Mouse (Mus musculus) layer of hippocampus, adult 8-10 months (tissue): ENCODE results near the gene Cd37. TPM values are rescaled to one million over a fixed set of nuclear protein-coding genes. Genes with fewer than 3 reads are reported as not detected.
"Not testable (repeated sequence)": the region's sequence is repeated elsewhere in the genome, so short reads cannot be mapped to it uniquely, and the experiment has no call there.

Experiments
- DNase-seq, 2 experiments: peaks; one replicate each; pipeline ENCODE4 v3.0.0; 2022; ENCODE audit warnings: low spot score in 2 of 2
- total RNA-seq, 4 experiments: library from RNA; stranded (reverse); gene quantifications; 2 replicates each; pipeline ENCODE4 v1.2.4; 2022

Gene Cd37
- total RNA-seq = 10 to 100 TPM in 2 of 4 experiments, 1 to 10 TPM in 2; 6.3 to 34.1 (median 18.1) TPM

DNA sequence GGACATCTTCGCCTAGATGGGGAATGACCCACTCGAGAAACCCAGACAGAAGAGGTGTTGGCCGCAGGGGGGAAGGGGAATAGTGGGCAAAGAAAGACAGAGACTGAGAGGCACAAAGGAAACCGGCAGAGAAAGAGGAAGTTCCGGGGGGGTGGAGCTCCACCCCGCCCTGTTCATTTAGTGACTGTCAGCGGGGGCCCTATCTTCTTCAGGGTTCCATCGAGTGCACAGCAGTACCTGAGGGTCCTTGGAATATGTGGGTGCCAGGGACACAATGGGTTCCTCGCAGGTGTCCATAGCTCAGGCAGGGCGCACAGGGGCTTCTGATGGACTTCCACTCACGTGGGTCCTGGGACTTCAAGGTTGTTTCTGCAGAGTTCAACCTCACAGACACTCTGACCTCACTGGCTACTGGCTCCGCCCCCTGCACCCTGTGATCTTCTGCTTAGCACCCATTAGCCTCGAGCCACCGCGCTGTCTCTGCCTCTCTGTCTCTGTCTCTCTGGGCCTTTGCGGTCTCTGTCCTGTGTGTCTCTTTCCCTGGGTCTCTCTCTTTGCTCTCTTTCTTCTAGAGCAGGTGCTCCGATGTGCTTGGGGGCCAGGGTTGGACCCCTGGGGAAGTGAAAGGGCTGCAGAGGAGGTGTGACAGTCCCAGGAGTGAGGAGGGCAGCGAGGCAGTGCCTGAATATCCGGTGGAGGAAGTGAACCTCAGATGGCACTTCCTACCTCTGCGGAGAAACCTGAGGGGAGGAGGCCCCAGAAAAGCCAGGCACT lies at the start of gene Cd37:
TSS of gene Cd37 (minus strand) at position 393 of the 774 bp plus-strand sequence.
- no peak for DNase-seq

DNA sequence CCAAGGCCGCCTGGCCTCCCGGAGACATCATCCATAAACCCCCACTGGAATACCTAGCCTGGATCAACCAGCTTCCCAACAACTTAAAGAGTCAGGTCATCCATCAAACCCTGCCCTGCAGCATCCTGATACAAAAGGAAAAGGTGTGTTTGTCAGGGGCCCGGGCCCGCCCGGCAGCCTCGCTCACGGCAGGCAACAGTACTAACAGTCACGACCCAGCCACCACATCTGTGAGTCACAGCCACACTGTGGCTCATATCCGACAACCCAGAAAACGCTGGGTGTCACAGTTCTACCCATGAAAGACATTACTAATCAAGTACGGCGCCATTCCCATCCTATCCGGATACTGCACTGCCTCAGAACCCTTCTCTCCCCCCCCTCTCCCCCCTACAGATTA lies 47.6 kb upstream of the Cd37 start:
- DNase-seq = no peak

DNA sequence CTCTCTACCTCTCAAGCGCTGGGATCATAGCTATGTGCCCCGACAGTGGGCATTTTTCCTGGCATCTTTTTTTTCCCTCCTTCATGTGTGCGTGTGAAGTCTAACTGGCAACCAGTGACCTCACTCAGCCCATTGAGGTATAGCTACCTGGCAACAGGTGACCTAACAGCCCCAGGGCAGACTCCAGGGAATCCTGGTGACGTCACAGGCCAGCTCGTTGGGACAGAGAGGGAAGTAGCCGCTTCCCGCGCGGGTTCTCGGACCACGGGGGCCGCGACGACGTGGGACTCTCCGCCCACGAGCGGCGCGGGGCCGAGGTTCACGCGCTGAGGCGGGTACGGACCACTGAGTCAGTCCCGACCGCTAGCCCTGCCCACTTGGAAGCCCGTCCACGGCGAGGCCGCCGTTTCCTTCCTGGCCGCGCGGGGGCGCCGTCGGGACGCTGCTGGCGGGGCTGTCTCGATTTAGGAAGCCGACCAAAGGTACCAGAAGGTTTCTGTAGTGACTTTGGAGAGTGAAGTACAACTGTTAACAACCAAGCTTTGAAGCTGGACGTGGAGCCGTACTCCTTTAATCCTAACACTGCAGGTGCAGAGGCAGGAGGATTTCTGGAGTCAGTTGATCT lies 38.3 kb upstream of the Cd37 start, which contains the start of gene Slc6a21:
TSS of gene Slc6a21 (plus strand) at position 378 of the 625 bp plus-strand sequence.
- peak; percentile 47 to 68 for DNase-seq

DNA sequence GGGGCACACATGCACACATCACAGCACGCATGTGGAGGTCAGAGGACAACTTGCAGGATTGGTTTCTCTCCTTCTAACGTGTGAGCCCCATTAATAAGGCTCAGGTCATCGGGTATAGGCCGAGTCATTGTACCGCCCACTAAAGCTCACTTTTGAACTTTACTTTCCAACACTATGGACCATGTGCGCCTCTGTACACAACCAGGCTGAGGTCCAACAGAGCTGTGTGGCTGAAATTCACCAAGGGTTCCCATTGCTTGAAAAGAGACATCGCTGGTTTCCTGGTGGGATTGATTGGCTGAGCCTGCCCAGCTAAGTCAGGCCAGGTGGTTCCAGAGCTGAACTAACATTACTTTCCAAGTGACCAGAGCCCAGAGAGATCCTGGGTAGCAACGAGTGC lies 34.8 kb upstream of the Cd37 start:
- DNase-seq = no peak

DNA sequence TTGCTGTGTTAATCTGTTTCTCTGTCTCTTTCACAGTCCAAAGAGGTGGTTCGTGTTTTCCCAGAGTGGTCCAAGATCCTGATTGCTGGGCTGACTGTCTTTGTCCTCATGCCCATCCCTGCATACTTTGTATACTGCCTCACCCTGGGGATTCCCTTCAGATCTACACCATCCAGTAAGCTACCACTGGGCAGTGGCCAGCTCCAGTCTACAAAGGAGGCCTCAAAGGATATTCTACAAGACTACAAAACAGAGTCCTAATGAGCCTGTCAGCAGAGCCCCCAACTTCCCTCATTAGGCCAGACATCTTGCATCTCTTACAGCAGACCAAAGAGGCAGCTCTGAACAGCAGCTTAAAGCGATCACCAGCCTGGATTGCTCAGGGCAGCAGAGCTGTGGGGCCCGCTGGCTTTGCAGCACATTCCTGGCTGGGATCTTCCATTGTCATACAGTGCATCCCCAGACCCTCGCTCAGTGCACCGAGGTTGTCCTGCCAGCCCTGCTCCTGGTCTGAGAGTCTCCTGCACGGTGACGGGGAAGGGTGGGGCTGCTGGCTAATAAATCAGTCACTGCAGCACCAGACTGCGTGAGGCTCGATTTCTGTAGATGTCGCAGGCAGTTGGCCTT lies 34.0 kb upstream of the Cd37 start:
- no peak for DNase-seq

DNA sequence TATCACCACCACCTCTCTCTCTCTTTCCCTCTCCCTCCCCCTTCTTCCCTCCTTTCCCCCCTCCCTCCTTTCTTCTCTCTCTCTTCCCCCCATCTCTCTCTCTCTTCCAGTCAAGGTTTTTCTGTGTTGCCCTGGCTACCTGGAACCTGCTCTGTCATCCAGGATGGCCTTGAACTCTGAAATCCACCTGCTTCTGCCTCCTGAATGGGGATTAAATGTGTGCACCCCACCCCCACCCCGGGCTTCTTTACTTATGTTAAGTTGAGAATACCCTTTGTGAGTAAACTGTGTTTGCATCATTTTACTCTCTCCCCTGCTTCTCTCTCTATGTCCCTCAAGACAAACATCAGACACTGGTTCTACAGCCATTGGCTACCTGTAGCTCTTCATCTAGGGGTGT lies 26.6 kb upstream of the Cd37 start:
- no peak for DNase-seq

DNA sequence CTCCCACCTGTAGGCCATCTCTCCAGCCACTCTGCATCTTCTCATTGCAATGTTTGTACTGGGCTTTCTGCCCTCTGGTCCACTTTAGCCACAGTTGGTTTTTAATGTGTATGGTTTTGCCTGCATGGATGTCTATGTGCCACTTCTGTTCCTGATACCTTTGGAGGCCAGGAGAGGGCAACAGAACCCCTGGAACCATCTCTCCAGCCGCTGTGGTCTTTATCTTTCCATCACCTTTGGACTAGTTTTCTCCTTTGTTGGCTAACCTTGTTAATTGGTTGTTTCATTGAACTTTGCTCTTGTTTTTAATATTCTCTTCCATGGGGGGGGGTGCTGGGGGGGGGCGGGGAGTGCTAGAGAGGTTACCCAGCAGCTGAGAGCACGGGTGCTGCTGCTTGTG lies 25.4 kb upstream of the Cd37 start:
- no peak for DNase-seq

DNA sequence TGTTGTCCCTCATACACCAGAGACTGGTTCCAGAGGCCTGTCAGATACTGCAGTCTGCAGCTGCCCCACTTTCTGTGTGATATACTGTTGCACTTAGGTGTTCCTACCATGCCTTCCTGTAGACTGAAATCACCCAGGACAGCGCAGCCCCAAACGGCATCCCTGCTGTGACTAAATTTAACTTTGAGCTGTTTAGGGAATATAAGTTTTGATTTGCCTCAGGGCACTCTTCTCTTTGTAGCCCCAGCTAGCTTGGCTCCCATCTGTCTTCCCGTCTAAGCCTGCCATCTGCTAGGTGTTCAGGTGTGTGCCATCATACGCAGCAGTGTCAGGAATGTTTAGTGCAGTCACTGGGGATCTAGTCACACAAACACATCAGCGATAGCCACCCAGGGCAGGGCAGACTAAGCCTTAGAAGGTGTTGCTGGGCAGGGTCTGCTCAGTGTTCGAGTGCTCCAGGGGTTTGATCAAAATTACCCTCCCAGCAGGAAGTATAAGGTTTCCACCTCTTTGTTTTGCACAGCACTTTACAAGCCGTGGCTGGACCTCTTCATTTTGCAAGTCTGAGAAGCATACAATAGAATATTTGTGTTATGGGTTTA lies 24.2 kb upstream of the Cd37 start:
- no peak for DNase-seq

DNA sequence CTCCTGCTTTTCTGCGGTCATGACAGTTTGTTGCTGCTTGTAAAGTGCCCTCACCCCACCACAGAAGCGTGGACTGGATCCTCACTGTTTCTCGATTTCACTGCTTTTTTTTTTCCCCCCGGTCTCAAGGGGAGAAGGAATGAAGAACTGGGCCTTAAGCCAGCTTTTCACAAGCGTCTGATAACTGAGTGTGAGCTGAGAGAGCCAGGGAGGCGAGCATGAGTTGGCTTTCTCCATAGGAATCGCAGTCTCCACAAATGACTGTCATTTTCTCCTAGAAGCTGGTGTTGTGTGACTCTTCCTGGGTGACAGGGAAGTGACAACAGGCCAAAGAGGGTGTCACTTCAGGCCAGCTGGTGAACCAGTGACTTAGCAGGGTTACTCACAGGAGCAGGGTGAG lies 23.4 kb upstream of the Cd37 start:
- DNase-seq = no peak

DNA sequence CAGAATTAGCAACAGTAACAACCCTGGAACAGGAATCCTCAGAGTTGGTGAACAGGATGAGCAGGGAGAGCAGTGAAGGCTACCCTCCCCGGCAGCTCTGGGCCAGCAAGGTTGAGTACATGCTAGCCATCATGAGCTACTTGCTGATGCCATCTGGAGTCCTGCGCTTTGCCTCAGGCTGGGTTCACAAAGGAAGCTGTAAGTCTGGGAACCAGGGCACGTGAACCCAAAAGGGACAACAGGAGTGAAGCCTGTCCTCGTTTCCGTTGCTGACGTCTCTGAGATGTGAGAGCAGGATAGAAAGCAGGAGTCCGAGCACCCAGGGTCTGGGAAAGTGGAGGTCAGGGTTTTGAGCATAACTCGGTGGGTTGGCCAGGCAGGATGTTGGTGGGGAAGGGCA lies 20.4 kb upstream of the Cd37 start:
- no peak for DNase-seq

DNA sequence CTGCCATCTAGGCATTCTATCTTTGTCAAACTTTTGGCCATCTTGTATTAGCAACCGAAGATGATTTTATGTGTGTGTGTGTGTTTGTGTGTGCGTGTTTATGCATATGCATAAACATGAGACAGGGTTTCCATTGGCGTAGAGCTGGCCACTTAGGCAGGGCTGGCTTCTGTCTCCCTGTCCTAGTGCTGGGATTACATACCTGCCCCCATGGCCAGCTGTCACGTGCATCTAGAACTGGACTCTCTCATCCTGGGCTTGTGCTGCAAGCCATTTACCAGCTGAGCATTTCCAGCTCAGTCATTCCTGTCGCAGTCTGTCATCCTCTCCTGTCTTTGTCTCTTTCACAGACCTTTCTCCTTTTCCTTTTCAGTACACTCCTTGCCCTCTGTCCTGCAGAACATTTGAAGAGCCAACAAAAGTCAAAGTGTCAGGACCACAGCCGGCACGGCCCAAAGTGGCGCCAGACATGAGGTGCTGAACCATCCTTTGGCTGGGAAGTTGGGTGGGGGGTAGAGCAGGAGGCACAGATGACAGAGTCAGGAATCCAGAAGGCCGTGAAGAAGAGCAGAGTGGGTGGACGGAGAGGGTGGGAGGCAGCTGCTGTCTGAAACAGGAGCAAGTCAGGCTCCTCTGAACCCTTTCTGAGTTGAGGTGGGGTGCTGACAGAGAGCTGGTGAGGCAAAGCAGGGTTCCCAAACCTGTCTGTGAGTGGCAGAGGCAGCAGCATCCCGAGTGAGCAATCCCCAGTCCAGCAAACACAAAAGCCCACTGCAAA lies 18.3 kb upstream of the Cd37 start:
- DNase-seq = peak in 1 of 2 experiments; percentile 32

DNA sequence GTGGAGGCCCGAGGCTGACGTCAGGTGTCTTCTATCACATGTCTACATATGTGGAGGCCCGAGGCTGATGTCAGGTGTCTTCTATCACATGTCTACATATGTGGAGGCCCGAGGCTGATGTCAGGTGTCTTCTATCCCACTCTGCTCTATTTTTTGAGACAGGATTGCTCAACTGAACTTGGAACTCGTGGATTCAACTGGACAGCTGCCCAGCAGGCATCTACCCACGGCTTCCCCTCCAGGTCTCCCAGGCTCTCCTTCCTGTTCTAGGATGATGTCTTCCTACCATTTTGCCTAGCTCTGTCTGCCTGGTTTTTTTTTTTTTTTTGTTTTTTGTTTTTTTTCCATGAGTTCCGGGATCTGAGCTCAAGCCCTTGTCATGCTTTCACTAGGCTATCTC lies 16.9 kb upstream of the Cd37 start:
- DNase-seq = not testable (repeated sequence)

DNA sequence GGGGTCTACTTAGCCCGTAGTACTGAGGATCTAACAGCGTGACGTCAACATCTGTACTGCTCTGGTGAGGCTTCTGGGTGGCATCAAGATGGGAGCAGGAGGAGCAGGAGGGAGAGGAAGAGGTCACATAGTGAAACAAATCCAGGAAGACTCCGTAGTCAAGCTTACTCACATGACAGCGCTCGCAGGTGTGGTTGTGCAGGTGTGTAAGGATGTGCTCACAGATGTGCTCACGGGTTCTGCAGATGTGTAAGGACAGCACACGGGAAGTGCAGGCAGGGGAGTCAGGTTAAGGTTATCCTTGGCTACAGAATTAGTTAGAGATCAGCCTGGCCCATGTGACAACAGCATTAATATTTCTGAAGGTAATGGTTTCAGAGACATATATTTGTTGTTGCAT lies 14.9 kb upstream of the Cd37 start:
- DNase-seq = no peak

DNA sequence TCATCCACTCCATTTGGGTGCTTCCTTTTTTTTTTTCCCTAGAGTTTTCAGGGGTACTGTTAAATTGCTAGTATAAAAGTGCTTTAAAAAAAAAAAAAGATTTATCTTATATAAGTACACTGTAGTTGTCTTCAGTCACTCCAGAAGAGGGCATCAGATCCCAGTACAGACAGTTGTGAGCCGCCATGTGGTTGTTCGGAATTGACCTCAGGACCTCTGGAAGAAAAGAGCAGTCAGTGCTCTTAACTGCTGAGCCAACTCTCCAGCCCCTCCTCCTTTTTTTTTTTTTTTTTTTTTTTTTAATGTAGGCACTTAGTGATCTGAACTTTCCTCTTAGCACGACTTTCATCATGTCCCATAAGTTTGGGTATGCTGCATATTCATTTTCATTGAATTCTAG lies 8.8 kb upstream of the Cd37 start:
- no peak for DNase-seq

DNA sequence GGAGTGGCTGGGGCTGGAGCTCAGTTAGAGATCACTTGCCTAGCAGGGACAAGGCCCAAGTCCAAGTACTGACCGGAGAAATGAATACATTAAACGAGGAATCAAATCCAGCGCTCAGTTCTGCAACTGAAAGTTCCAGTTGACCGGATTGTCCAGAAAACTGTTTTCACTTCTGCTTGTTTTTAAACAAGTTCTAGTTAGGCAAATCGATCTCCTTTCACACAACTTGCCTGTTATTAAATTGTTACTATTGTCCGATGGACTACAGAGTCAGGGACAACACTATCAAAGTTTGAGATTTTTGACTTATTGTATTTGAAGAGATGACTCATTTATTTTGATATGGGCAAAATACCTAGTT lies 2.5 kb upstream of the Cd37 start:
- no peak for DNase-seq

DNA sequence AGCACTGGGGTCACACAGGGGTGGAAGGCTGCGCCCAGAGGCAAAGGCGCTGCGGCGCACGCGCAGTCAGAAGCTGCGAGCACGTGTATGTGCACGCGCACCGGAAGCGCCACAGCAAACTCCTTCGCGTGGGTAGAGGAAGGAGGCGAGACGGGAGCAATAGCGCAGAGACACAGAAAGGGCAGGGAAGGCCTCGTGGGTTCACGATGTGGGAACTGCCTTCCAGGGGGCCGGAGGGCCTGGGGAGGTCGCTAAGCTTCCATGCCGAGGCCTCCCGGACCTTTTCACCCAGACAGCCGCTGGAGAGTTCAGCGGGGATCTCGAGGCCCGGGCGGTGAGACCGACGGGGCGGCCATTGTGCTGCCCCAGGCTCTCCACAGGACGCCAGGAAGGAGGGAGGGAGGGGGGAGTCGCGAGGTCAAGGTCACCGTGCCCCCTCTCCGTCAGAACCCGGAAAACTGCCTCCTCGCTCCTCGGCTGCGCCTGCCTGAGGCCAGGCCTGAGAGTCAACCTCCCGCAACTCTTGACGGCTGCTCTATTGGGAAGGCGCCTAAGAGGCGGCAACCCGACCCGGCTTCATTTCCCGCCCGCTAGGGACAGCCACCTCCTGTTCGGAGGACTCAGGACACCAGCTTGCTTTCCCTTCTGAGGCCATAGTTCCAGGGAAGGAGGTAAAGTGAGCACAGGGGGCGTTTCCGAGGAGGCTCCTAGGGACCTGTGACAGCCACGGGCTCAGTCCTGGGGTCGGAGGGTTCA lies 1.9 kb upstream of the Cd37 start, which contains the start of gene Slc6a16:
TSS of gene Slc6a16 (plus strand) at position 453 of the 756 bp plus-strand sequence.
- peak in 1 of 2 experiments; percentile 57 for DNase-seq

DNA sequence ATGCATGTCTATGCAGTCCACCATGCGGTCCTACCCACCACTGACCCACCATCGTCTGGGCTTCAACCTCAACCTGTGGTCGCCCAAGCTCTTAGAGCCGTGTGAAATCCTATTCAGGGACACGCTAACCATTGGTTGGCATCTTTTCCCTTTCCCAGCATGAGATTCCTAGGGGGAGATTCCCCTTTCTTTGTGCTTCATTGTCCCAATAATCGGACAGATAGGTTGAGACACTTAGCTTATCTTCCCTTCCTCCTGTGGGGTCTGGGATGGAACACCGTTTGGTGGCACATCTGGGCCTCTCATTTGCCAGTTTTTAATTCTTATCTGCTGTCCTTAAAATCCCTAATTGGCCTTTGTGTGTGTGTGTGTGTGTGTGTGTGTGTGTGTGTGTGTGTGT lies 1.2 kb upstream of the Cd37 start:
- DNase-seq = no peak

DNA sequence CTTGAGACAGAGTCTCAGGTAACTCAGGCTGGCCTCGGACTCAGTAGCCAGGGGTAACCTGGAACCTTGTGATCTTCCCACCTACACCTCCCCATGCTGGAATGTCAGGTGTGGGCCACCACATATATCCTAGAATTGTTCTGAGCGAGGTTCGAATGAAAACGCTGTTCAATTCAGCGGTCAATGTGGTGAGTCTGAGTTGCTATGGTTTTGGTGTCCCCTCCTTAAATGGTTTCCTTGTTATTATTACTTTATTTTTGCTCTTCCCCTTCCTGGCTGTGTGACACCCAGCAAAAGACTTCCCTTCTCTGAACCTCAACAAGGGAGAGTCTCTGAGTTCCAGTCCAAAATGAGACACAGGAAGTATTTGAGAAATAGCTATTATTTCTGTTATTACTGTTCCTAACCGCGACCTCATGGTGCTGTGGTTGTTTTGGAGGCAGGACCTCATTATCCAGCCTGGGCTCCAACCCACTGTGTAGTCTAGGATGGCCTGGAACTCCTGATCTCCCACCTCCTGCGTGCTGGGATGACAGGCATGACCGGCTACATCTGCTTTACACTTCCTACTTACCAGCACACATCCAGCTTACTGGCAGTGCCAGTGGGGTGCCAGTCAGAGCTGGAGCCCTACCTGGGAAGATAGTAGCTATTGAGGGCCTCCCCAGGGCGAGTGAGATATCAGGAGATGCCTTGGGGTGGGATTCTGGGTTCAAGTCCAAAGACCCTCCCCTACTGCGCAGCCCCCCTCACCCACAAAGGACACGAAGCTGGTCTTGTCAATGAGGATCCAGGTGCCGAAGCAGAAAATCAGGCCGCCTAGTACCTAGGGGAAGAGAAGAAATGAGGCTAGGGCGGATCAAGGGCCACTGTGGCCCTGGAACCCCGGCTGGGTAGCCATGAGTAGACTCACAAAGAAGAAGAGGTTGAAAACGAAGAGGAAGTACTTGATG lies 892 bp downstream of the Cd37 start:
- DNase-seq = no peak

DNA sequence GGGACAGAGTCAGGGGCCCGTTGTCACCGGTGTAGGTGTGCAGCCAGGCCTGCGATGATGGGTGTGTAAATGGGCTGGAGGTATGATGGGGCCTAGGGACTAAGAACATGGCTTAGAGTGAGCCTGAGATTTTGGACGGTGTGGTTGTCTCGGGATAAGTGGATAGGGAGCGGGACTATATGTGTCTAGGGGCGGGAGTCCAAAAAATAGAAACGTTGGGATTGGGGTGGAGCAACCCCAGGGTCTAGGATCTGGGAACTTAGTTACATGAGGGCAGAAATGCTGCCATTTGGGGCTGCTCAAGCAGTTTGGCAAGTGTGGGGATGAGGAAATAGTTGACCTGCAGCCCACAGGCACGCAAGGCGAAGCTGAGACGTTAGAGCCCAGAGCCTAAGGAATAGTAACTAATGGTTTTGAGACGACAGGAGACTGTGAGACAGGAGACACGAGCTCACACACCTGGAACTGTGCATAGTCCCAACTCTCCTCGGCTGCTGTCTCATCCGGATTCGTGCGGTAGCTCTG lies 3.2 kb downstream of the Cd37 start:
- DNase-seq = no peak
